Mouse (Mus musculus): ENCODE data around the gene Cyp11a1.

The Cyp11a1 gene

DNA sequence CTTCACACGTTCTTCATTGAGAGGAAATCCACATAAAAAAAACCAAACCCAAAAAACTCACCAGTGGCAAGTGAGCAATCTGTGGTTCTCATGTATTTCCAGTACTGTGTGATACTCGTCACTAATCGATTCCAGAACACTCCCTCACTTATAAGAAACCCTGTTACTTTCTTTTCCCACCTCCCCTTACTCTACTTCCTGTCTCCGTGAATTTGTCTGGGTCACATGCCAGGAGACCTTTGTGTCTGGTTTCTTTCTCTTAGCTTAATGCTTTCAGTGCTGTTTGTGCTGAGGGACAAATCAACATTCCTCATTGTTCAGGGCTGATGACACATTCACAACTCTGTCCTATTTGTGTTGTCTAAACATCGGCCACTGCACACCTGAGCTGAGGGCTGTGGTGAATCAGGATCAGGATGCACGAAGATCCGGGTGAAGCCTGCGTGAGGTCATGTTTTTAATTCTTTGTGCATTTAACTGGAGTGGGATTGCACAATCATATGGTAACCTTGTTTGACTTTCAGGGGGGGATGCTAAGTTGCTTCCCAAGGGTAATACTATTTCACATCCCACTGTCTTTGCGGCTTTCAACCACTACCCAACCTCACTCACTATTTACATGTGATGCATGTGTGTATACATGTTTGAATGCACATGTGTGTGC, 33.3 kb upstream of the Cyp11a1 start:
- DNase-seq (ENCODE audit: low read depth, low spot score) = no peak

DNA sequence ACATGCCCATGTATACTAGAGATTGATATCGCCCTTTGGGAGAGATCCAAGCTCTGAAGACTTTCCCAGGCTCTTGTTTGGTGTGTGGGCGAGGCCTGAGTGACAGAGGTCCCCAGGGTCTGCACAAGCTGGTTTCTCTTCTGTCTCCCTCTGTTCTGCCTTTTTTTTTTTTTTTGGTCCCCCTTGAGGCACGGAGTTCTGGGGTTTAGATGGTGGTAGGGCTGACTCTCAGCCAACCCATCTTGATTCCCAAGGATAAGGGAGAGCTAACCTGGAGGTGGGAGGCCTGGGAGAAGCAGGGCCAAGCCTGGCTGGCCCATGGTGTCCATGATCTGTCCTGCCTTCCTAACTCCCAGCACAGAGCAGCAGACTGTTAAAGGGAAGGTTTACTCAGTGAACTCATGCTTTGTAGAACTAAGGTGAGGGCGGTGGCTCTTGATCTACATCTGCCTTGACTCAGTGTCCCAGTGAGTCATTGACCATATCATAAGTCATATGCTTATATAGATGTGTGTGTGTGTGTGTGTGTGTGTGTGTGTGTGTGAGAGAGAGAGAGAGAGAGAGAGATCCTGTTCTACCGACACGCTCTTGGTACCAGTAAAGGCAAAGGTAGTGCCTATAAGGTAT, 32.7 kb upstream of the Cyp11a1 start:
- DNase-seq (ENCODE audit: low read depth, low spot score) = no peak

DNA sequence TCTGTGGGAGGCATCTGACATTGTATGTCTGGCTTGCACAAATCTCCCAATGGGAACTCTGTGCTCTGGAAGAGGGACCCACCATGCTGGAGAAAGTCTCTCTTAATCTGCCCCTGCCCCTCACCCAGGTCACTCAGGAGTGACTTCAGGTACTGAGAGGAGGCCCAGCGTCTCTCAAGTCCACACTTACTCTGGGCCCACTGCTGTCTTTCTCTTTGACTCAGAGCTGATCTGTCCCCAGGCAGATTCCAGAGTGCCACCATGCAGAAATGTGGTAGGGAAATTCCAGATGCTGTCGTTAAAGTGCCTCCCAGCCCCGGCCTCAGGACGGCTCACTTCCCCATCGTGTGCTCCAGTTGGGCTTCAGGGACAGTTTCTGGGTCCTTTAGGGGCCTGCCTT, 32.0 kb upstream of the Cyp11a1 start:
- no peak for DNase-seq (ENCODE audit: low read depth, low spot score)

DNA sequence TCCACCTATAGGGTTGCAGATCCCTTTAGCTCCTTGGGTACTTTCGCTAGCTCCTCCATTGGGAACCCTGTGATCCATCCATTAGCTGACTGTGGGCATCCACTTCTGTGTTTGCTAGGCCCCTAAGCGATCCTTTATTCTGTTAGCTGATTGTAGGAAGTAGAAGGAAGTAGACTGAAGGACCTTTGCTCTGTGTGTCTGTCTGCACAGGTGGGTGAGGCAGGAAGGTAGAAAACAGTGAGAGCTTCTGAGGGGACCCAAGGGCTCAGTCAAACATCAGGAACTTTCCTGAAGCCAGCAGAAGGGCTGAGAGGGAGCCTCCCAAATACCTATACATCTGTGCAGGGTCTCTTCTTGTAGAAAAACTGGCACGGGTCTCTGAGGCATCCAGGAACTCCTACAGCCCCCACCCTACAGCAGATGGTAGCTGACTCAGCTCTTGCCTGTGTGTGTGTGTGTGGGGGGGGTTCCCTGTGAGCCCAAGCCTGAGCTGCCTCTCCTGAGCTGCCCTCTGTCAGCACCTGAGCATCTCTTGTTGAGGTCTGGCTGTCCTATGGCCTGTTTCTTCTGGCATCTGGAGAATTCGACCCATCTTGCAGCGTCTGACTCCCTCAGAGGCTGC, 30.9 kb upstream of the Cyp11a1 start:
- DNase-seq (ENCODE audit: low read depth, low spot score) = no peak

DNA sequence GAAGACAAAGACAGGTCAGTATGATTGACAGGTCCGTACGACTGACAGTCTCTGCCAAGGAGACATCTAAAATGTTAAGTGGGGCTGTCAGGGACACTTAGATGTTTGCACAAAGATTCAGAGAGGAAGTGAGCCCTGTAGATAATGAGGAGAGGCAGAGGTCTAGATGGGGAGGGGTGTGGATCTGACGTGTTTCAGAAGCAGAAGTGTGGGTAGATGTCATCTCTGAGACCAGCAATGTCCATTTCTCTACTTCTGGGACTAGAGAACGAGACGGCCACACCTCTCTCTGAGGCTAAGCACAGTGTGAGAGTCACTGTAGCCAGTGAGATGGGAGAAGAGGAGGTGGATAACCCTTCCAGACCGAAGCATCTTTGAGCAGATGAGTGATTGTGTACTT, 28.2 kb upstream of the Cyp11a1 start:
- no peak for DNase-seq (ENCODE audit: low read depth, low spot score)

DNA sequence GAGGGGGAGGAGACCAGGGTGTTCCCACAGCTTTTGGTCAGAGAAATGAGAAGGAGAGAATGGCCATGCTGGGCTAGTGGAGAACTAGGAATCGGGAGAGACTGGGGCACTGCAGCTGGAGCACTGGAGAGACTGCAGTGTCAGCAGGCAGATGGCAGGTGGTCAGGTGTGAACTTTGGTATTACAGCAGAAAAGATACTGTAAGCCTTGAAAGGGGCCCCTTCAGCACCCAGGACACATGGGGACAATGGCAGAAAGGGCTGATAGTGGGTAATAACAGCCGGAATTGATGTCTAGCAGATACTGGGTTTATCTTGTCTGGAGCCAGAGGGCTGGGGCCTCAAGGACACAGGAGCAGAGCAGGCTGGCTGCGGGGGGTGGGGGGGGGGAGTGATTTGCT, 27.4 kb upstream of the Cyp11a1 start:
- no peak for DNase-seq (ENCODE audit: low read depth, low spot score)

DNA sequence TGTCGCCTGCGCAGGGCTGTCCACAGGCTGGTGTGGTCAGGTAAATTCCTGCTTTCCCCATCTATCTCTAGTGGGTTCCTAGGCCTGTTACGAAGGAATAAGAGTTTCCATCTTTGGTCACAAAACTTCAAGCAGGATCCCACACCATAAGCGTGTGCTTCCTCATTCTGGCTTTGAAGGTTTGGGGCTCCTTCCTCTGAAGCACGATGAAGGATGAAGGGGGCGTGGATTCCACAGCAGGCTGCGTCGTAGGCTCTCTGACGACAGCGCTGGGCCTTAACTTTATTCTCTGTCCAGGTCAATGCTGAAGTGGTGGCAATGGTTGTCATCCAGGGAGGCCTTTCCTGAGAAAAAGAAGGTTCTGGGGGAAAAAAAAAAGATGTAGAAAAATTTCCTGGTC, 25.6 kb upstream of the Cyp11a1 start:
- no peak for DNase-seq (ENCODE audit: low read depth, low spot score)

DNA sequence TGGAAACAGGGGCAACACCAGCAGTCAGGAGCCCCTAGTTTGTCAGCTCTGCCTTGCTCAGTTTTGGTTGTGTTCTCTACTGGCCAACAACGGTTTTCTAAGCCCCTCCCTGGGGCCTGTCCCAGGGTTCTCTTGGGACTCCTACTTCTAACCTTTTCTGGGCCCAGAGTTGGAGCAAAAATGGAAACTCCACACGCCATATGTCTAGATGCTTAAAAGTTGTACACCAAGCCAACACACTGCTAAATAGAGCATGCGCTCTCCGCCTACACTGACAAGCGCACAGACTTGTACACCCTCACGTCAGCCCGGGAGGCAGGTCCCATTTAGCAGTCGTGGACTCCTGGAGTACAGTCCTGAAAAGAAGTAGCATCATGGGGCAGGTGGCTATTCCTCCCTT, 20.9 kb upstream of the Cyp11a1 start:
- DNase-seq (ENCODE audit: low read depth, low spot score) = no peak

DNA sequence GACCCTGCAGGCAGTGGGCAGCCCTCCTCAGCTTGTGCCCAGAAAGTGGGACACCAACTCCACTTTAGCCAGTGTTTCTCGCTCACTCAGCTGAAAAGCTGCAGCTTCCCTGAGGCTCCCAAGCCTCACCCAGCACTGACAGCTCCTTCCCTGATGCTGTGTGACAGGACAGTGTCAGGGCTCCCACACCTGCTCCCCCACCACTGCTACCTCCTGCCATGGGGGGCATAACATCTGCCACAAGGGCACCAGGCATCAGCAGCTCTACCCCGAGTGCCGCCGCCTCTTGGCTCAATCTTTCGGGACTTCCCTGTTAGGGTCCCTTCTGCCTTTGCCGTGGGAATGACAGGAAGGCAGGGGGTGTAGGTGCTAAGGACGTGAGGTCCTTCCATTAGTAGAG, 19.9 kb upstream of the Cyp11a1 start:
- no peak for DNase-seq (ENCODE audit: low read depth, low spot score)

DNA sequence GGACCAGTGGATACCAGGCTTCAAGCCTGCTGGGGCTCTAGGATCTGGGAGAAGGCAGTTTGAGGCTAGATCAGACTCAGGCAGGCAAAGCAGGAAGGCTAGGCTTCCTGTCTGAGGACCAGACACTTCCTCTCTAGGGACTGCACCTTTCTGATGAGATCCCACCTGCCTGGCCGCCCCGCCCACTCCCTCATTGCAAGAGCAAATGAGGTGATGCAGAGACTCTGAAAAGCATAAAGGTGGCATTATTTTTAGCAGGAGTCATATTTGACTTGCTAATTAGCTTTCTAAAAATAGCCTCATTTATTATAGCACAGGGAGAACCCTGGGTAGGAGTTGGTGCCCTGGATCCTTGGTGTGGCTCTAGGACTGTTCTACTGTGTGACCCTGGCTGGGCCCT, 18.1 kb upstream of the Cyp11a1 start:
- no peak for DNase-seq (ENCODE audit: low read depth, low spot score)

DNA sequence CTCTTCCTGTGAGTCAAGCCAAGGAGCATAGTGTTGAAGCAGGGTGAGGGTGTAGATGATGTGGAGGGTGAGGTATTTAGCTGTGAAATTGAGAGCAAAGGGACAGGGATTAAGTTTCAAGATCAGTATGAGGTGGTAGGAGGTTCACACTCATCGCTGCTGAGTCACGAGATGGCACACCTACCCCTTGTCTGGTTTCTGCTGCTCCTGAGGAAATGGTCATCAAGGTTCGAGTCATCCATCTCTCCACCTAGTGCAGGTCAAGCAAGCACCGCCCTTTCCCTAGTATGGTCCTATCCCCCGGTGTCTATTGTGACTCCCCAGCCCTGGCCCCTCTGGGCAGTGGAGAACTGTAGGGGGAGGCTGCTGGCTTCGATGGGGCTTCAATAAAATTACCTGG, 16.9 kb upstream of the Cyp11a1 start:
- no peak for DNase-seq (ENCODE audit: low read depth, low spot score)

DNA sequence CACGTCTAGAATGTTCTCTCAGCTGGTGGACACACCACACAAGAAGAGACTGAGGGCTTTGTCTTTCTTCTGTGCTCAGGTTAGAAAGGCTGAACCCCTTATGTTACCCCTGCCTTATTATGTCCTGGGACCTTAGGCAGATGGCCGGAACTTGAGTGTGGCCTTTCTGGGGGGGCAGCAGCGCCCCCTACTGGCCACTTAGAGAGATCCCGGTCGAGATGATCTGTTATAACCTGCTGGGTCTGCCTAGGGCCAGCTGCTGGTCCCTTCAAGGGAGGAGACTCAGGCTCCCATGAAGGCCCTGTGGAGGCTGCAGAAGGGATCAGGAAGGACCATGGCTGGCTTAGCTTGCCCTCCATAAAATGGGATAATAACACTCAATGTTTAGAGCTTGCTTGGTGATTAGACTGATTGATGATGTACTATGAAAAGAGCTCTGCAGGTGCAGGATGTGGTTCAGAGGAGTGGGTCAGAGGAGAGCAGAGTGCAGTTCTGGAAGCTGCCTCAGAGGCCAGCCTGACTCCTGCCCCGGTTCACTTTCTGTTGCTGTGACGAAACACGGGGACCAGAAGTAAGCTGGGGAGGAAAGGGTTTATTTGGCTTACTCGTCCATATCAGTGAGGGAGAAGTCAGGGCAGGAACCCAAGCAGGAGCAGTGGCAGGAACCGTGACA, 15.6 kb upstream of the Cyp11a1 start:
- DNase-seq (ENCODE audit: low read depth, low spot score) = peak; percentile 51

DNA sequence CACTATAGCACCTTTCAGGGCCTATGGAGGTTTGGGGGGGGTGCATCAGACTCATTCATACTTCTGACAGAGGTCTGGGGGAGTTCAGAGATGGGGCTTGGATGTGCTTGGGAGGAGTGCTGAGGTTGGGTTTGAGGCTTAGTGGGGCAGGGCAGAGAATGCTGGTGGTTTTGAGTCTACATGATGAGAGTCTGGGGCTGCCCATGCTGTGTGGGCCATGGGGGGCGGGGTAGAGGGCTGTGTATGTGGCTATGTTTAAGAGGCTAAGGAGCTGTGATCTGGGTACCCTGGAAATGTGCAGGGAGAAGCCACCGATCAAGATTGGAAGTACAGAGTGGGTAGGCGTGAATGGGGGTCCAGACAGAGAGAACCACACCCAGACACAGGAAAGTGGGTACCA, 14.2 kb upstream of the Cyp11a1 start:
- no peak for DNase-seq (ENCODE audit: low read depth, low spot score)

DNA sequence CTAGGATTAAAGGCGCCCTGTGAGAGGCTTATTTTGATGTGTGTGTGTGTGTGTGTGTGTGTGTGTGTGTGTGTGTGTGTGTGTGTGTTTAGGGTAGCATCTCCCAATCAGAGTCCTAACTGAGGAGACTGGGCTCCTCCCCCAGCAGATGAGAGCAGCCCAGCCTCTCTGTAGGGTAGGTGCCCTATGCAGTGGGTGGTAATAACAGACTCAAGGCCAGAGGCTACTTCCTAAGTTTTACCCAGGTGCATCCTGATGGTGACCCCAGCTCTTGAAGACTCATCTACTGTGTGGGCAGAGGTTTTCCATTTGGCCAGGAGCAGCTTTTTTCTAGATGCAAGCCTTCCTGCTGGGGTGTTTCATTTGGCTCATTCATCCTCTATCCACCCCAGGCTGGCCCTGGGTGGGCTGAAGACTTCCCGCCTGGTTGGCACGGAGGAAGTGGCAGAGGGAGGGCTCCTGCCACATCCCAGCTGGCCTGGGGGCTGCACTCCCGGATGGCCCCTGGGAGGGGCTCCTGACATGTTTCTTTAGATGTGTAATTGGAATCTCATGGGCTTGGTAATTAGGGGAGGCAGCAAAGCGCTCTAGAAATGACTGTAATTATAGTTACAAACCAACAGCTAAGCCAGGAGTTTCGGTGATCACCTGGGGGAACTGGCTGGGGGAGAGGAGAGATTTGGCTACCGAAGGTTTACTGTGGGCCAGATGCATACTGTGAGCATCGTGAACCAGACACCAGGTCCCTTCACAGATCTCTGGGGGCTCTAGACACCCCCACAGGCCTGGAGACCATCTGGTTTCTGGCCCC, 13.2 kb upstream of the Cyp11a1 start:
- DNase-seq (ENCODE audit: low read depth, low spot score) = no peak

DNA sequence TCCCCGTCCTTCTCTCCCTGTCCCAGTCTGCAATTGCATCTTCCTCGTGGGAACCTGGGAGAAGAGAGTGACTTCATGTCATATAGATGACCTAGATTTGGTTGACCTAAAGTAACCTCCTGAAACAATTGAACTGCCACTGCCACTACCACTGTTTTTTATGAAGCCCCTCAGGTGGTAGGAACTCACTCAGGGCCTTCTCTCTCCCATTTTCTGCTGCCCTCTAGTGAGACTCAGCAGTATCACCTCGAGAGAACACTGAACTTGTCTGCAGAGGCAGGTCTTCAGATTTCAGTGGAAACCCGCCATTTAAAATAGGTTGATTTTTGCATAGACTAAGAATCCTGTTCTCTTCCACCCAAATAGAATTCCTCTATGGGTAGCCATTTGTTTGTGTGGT, 10.9 kb upstream of the Cyp11a1 start:
- peak; percentile 58 for DNase-seq (ENCODE audit: low read depth, low spot score)

DNA sequence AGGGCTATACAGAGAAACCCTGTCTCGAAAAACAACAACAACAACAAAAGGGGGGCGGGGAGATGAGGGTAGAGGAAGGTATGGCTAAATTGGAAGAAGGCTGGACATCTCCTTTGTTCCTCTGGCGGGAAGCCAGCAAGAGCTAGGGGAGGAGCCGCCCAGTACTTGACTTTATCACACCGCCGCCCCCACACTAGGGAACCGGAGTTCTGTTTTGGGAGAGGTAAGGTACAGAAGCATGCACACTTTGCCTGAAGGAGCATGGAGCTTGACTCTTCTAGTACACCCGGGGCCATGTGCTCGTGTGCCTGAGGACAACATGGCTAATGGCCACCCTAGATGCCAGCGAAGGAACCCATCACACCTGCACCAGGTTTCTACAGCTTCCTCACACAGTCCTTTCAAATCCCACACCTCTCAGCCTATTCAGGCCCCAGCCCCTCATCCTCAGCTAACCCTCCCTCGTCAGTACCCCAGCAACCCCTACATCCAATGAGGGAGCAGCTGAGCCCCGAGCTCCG, 8.6 kb upstream of the Cyp11a1 start:
- no peak for DNase-seq (ENCODE audit: low read depth, low spot score)

DNA sequence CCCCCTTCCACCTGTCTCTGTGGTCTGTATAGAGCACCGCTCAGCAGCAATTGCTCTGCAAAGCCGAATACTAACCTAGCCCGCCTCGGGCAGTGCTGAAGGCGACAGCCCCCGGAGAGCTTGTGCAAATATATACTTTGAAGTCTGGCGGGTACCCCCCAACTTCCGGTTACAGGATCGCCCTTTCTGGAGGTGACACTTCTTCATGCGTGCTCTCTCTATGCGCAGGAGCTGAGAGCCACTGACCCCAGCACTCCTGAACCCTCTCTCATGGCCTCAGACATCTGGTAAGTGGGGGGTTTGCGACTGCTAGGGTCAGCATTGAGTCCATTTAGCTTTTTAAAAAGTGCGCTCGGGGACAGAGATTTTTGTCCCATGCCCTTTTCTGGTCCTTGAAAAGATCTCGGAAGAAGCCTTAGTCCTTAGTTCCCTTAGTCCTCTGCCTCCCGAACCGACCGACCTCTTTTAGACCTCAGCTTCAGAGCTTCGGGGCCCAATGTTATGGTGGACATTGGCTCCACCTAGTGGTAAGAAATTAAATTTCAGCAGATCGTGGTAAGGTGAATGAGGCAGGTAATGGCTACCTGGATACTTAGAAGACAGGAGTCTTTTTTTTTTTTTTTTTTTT, 8.1 kb upstream of the Cyp11a1 start:
- DNase-seq (ENCODE audit: low read depth, low spot score) = peak; percentile 74

DNA sequence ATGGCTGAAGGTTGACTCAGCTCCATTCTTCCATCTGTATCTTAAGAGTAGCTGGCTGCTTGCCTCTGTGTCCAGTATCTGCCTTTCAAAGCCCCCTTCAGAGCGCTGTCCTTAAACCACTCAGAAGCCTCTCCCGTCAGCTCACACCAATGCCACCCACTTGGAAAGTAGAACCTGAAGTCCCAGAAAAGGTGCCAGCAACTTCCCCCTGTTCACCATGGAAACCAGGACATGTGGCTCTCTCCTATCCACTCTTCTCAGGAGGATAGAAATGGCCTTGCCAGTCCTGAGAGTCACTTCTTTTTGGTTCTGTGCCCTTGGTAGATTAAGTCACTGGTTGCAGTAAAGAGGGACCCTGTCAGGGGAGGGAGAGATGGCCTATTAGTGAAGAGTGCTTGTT, 7.5 kb upstream of the Cyp11a1 start:
- DNase-seq (ENCODE audit: low read depth, low spot score) = no peak

DNA sequence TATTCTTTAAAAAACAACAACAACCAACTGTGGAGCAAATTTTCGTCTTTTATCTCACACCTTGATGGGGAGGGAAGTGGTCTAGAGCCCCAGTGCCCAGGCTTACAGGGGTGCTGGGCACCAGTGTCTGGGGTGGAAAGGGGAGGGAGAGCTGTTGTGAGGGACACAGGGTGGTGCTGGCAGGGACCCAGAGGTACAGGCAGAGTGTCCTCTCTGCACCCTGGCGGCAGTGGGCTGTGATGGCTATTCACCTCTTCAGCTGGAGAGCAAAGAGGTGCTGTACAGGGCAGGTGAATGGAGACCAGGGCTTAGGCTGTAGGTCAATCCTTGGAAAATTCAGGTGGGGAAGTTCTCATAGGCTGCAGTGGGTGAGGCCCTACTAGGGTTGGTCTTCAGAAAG, 6.5 kb upstream of the Cyp11a1 start:
- no peak for DNase-seq (ENCODE audit: low read depth, low spot score)

DNA sequence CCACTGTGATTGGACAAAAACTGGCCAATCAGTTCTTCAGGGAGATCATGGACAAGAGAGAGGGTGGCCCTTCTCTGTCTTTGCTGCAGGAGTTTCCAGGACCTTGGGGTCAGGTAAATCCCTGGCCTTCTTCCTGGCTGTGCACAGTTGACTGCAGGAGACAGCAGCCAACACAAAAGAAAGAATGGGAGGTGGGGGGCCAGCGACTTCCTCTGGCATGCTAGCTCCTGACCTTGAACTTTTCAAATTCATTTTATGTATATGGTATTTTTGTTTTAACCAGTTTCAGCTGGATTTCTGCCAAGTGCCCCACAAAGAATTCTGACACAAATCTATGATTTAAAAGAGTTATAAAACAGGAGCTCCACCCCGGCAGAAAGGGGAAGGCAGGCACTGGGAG, 2.9 kb upstream of the Cyp11a1 start:
- no peak for DNase-seq (ENCODE audit: low read depth, low spot score)

DNA sequence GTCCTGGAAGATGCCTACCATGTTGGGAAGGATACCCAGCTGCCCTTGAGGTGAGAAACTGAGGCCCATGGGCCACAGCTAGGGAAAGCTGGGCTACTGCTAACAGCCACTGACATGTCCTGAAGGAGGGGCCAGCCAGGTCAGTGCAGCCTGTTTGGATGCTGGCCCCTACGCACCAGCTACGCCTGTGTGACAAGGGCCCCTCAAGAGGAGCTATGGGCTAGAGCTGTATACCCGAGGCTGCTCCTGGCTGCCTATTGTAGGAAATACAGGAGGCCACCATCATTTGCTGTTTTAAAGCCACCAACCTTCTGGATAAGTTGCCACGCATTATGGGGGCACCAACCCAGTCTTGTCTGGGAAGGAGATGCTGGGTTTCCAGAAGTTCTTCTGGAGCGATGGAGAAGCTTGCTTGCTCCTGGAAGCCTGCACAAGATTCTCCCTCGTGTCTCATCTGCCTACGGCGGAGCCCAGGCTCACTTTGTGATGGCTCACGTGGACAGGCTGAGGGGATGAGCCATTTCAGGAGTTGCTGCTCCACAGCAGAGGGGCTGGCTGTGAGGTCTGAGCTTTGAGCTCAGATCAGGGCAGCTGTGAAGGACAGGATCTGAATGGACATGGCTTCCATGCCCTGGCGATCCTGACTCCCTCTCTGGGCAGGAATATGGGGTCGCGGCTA, 2.3 kb downstream of the Cyp11a1 start:
- no peak for DNase-seq (ENCODE audit: low read depth, low spot score)
